Mouse (Mus musculus) liver, embryonic 14.5 days (tissue): ENCODE data around the gene Endou.

ENCODE experiments used
- CTCF ChIP-seq: IDR thresholded peaks from 2 replicates; pipeline ENCODE4 v1.5.1; 2016; ENCODE audit warnings: antibody characterized with exemption, low read depth, control low read depth
- EP300 ChIP-seq: IDR thresholded peaks from 2 replicates; pipeline ENCODE4 v1.6.1; 2016; ENCODE audit warnings: antibody characterized with exemption, low read depth

DNA sequence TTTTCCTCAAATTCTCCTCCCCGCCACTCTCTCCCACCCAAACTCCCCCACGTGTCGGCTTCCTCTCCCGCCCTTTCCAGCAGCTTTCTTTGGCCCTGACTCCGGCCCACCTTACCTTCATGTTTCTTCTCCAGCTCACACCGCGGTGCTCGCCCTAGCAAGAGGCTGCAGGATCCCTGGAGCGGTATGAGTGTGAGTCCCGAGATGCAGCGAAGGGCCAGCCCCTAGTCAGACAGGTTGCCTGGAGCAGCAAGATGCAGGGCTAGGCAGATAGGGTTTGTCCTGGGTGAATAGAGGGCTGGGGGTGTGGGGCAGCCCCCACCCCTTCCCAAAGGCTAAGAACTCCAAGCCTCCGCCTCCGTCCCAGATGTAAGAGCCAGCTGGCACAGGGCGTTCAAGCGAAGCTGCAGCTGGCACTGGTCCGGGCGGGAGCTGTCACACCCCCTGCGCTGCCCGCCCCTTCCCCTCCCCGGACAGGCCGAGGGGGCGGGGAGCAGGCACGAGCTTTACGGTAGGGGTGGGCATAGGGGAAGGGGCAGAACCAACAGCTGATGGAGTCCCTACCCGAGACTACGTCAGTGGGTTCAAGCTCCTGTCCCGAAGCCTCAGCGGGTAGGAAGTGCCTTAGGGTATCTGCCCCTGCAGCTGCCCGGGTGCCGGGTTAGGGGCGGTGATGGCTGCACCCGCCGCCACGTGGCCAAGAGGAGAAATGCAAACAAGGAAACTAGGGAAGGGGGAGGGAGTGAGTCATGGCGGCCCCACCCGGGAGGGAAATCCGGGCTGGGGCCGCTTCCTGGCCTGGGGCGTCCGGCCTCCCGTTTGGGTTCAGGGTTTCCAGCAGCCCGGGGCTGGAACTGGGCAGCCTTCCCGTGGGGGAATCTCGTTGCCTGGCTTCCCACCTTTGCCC lies 36.4 kb upstream of the Endou start, which contains the start of gene Rapgef3:
- TF ChIP-seq CTCF (peak; percentile 69), EP300 (no peak)
